Mouse (Mus musculus): Measurements from ENCODE around the gene Selenow.

GRCm38 (mm10) chr7:15968322-15968721 lies 46.1 kb upstream of the Selenow start:
- TF ChIP-seq CTCF (IDR thresholded peaks at IDR 0.05; ENCODE audit: control insufficient read depth, insufficient read depth, low read length) (no peak), POLR2A (IDR thresholded peaks at IDR 0.05; ENCODE audit: borderline replicate concordance, control insufficient read depth, low read depth, low read length) (no peak)
